Mouse (Mus musculus): ENCODE results near the gene Rhob. TPM values are rescaled to one million over a fixed set of nuclear protein-coding genes. Genes with fewer than 3 reads are reported as not detected.

The Rhob gene
- total RNA-seq, 2 experiments from 2014 or later: 167 to 177 TPM

DNA sequence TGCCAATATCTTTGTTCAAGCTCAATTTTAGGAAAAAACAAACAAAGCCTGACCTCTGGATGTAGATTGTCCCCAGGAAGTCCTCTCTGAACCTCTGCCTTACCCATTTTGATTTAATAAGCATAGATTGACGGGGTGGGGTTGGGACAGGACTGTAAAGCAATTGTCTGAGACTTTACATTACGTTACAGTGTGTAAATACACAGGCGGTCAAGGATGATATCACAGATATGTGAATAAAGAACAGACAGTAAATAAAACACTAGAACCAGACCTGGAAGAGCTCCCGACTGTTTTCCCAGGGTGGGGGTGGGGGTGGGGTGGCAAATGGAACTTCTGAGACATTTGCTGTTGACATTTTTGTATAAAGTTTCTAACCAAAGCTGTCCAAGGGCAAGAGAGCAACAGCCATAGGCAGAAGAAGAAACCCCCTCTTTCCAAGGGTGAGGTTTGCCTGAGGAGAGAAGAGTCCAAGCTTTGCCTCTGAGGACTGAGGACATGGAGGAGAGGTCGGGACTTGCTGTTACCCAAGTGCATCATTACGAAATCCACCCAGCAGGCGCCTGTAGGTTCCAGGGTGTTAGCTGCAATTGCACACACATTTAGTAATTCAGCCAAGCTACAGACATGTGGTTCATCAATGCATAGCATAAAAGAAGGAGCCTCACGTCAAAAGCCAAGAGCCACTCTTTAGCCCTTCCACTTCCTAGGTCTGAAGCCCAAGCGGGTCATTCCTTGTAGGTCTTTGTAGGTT is 7.3 kb upstream of the Rhob start:
- DNase-seq: no peak
- intact Hi-C loops (cut with DNase I): no loop called here

DNA sequence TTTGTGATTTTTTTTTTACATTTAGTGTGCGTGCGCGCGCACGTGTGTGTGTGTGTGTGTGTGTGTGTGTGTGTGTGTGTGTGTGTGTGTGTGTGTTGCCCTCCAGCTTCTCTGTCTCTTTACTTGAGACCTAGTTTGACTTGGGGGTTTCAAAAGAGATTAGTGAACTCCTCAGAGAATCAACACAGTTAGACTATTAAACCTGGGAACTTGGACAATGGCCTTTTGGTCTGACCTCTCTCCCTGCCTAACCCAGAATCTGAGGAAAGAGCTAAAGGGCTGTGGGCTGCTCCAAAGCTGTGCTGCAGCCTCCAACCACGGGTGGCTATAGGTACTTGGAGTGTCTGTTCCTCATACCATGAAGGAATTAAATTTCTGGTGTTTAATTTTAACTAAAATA is 4.3 kb upstream of the Rhob start:
- intact Hi-C loops (cut with DNase I): loop anchor here (2.0 kb wide), 1 partner anchor 43 kb away; no protein-coding TSS in a partner anchor
- no peak for DNase-seq

GRCm38 (mm10) chr12:8502546-8502945 is 2.7 kb upstream of the Rhob start:
- intact Hi-C loops (cut with DNase I): loop anchor here (1.0 kb wide), 1 partner anchor 175 kb away; no protein-coding TSS in a partner anchor
- peak; percentile 61 to 82 for DNase-seq

- peak in 1 of 2 experiments; percentile 25 for DNase-seq
- intact Hi-C loops (cut with DNase I): loop anchor here (1.0 kb wide), 1 partner anchor 174 kb away; no protein-coding TSS in a partner anchor
These were observed 1.9 kb upstream of the Rhob start for GRCm38 (mm10) chr12:8501571-8502305.

DNA sequence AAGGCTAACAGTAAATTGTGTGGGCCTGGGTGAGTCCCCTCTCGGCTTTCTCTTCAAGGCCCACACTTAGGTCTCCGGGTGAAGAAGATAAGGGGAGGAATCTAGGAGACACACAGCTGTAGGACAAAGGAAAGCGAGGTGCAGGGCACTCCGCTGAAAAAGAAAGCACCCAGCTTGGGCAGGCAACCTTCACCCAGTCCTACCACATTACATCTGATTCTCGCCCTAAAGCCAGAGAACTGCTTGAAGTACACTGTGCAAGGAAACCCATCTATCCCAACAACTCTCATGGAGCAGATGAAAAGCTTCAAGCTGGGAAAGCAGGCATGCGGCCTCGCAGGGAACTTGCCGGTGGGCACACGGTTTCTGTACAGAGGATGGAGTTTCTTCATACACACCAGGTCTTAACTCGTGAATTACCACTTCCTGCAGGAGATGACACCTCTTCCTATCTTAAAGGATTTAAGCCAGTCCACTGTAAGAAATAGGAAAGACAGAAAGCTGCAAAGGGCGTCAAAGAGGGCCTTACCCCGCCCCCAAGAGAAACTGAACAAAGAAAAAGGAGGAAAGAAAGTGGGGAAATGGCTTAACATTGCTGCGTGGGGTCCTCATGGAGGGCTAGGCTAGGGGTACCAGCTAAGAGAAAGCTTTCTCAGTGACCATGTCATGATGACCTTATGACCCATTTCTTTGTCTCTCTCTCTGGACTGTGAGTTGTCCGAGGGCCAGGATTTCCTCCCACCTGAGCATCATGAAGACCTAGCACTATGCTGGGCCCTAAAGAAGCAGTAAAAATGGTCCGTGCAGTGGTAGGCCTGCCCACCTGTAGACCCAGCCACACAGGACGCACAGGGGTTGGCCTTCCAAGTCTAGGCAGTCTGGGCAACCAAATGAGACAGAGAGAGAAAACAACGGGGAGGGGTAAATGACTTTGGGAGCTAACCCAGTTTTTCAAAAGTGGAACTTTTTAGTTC is 1.1 kb upstream of the Rhob start:
- intact Hi-C loops (cut with DNase I): no loop called here
- DNase-seq: peak; percentile 48 to 57

GRCm38 (mm10) chr12:8499001-8499870 is 573 bp downstream of the Rhob start:
- peak; percentile 80 for DNase-seq
- intact Hi-C loops (cut with DNase I): no loop called here

GRCm38 (mm10) chr12:8498591-8499000 is 1.2 kb downstream of the Rhob start:
- DNase-seq: peak; percentile 62 to 63
- intact Hi-C loops (cut with DNase I): no loop called here

DNA sequence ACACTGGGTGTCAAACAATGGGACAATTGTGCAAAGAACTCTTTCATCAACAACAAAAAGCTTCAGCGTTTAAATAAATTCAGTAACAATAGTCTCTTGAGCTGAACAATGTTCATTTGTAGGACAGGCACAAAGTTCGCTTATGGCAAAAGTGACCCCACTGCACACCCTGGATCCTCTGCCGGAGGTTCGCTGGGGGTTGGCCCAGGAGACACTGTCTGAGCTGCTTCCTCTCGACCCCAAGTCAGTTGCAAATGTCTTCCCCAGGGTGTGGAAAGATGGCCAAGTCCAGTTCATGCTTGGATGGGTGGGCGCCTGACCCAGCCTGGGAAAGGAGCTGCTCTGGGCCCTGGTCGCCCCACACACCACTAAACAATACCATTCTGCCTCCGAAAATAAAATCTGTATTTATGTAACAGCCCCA is 1.6 kb downstream of the Rhob start:
- intact Hi-C loops (cut with DNase I): no loop called here
- DNase-seq: peak; percentile 53 to 54

DNA sequence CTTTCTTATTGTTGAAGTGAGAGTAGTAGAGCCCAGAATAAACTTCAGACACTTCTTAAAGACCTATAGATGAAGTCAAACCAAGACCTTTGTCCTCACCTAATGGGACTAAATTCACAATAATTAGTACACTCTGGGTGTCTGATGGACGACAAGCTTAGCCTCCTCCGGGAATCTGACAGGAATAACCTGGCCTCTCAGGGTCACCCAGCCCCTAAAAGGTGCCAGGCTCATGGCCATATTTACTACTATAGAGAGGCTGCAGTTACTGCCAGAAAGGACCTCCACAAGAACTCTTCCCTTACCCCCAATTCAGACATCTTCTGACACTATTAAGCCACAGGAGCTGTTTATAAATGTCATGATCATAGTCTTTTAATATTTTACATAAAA is 2.5 kb downstream of the Rhob start:
- intact Hi-C loops (cut with DNase I): no loop called here
- no peak for DNase-seq

- no peak for DNase-seq
- intact Hi-C loops (cut with DNase I): loop anchor here (1.0 kb wide), 1 partner anchor 52 kb away; no protein-coding TSS in a partner anchor
These were observed 3.0 kb downstream of the Rhob start for GRCm38 (mm10) chr12:8496679-8497313.

DNA sequence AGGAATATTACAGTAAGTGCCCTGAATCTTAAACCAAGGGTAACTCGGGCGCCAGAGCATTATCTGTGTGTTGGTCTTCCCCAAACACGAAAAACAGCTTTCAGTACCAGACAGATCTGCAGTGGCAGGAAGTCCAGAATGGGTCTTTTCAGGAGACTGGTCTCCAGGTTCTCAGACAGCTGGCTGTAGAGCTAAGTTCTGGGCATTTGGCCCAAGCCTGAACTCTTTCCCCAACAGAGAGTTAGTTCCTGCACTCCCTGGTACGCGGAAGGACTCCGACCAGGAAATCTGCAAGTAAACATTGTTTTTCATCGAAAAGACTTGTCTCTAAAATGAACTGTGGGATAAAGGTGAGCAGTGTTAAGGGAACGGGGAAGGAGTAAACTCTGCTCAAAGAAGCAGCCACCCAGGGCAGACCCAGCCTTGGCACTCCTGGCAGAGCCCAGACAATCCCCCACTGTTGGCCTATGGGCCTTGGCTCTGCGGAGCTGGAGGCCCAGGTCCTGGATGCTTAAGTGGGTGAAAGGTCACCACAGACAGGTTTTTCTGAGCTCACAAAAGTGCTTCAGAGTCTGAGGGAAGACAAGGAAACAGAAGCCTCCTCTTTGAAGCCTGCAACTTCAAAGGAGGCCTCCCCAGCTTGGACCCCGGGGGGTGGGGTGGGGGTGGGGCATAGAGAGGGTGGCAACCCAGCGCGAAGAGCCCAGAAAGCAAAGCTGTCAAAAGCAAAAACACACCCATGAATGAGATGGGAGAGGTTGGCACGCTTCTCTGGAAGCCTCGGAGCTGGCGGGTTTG is 3.7 kb downstream of the Rhob start:
- DNase-seq: peak; percentile 76 to 77
- intact Hi-C loops (cut with DNase I): loop anchor here (1.0 kb wide), 1 partner anchor 52 kb away; no protein-coding TSS in a partner anchor

- intact Hi-C loops (cut with DNase I): no loop called here
These were observed 5.1 kb downstream of the Rhob start for GRCm38 (mm10) chr12:8494675-8495074.

DNA sequence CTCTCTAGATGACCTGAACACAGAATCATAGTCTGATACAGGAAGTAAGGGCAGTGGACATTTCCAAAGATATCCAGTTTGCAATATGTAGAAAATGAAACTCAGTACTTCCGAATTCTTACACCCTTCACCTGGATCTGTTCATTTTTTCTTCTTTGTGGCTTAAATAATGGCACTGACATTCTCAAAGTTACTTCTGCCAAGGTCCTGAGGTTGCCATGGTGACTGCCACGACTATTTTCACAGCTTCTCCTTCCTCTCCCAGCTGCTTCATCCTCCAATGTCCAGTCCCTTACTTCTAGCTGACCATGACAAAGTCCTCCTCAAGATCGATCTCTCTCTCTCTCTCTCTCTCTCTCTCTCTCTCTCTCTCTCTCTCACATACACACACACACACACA is 6.4 kb downstream of the Rhob start:
- no peak for DNase-seq
- intact Hi-C loops (cut with DNase I): no loop called here

More at GRCm38 (mm10) chr12:8494675-8495074, 5.1 kb downstream of the Rhob start:
- peak in 1 of 2 experiments; percentile 22 for DNase-seq

DNA sequence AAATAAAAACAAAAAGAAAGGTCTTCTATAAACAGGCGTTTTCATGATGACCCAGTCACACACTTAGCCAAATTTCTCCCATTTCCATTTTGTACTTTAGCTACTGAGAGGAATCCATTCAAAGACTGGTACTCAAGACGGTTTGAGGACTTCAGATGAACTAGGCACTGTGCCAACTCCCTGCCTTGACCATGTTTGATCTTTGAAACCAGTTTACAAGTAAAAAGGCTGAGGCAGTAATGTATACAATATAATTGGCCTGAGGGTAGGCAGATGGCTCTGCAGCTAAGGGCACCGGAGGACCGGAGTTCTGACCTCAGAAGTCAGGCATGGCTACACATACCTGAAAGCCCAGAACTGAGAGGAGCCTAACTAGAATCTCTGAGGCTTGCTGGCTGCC is 10.7 kb downstream of the Rhob start:
- intact Hi-C loops (cut with DNase I): no loop called here

DNA sequence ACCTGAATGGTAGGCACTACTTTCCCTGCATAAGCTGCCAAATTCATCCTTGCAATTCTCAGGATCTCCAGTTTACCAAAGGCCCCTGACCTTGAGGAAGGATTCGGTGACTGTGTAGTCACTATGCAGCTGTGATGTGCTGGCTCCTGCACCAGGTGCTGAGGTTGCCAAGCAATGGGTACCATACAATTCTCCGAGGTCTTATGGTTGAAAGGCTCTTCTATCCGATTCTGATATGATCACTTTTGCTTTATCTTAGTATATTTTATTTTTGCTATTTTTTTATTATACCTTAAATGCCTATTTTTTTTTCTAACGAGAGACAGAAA is 11.2 kb downstream of the Rhob start:
- intact Hi-C loops (cut with DNase I): no loop called here
- no peak for DNase-seq

More for the DNA sequence above, 10.7 kb downstream of the Rhob start:
- no peak for DNase-seq

DNA sequence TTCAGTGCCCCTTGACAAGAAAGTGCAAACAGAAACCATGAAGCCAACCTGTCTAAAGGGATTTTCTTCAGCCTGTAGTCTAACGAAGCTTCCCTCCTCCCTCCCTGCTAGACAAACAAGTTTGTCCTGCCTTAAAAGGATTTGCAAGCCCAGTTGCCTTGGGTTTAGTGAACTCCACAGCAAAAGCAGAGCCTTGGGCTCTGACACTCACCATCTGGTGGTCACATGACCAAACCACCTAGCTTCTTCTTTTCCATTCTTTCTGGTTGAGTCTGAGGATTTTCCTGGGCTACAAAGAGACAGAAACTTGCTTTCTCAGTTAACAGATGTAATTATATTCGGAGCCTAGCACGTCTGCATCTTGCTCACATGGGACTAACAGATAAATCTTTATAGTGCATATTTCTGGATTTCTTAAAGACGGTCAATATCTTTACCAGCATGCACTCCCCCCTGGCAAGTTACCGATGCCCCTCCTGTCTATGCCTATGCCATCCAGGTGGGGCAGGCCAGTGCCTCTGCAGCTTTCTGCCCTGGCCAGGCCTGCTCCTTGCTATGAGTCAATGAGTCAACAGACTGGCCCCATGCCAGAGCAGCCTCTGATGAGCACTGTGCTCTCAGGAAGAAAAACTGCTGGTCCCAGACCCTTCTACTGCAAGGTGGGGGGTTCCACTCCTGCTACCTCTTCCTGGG is 11.7 kb downstream of the Rhob start:
- intact Hi-C loops (cut with DNase I): no loop called here
- peak; percentile 56 to 72 for DNase-seq

GRCm38 (mm10) chr12:8487281-8487680 is 12.5 kb downstream of the Rhob start:
- no peak for DNase-seq
- intact Hi-C loops (cut with DNase I): no loop called here

DNA sequence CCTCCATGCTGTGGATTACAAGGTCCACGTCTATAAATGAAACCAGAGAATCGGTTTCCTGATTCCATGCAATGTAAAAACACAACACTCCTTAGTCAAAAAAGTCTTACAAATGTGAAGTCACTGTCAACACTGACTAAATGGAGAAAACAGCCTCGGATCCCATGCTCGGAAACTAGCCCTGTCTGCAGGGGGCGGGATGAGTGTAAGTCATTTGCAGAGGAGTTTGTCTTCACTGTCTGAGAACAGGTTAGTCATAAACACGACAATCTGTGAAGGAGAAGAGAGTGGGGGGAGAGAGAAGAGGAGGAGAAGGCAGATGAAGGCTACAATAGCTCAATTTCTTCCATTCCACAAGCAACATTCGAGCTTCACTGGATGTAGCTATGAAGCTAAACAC is 14.6 kb downstream of the Rhob start:
- DNase-seq: no peak
- intact Hi-C loops (cut with DNase I): no loop called here
